Mouse (Mus musculus): Measurements from ENCODE around the gene Gtf2a1l. TPM values are rescaled to one million over a fixed set of nuclear protein-coding genes. Genes with fewer than 3 reads are reported as not detected.

Gene Gtf2a1l
- polyA plus RNA-seq, 1 experiment from 2014 or later, result 0.31 TPM

- no peaks in the 10 kb centered on the region for H3K9me3 ChIP-seq (ENCODE audit: control insufficient read depth, low read length)
- H3K27ac ChIP-seq (ENCODE audit: low read depth, low read length), result no peak overlapping the region
- no peak for DNase-seq (ENCODE audit: low spot score)
- H3K36me3 ChIP-seq (ENCODE audit: control insufficient read depth, insufficient read depth, low read length), result no peaks in the 10 kb centered on the region
- H3K4me3 ChIP-seq (ENCODE audit: low read depth, low read length), result no peak overlapping the region
- no peaks in the 10 kb centered on the region for H3K4me1 ChIP-seq (ENCODE audit: control insufficient read depth, insufficient read depth, low read length)
- no peak overlapping the region for H3K4me2 ChIP-seq (ENCODE audit: low read depth)
- WGBS, result 70% methylated on average over 4 of the region's 4 CpGs
- H3K27me3 ChIP-seq (ENCODE audit: control insufficient read depth, insufficient read depth, low read length), result no peaks in the 10 kb centered on the region
- H3K9ac ChIP-seq (ENCODE audit: low read length), result no peak overlapping the region
- ATAC-seq (ENCODE audit: insufficient read depth, low FRiP score, low TSS enrichment), result no peak
These were observed 2.3 kb downstream of the Gtf2a1l start for GRCm38 (mm10) chr17:88670800-88671199.

- ATAC-seq (ENCODE audit: insufficient read depth, low FRiP score, low TSS enrichment) (no peak), DNase-seq (ENCODE audit: low spot score) (no peak)
- Histone ChIP-seq H3K9me3 (ENCODE audit: control insufficient read depth, low read length) (no peaks in the 10 kb centered on the region), H3K4me1 (ENCODE audit: control insufficient read depth, insufficient read depth, low read length) (no peaks in the 10 kb centered on the region), H3K27ac (ENCODE audit: low read depth, low read length) (no peak overlapping the region), H3K27me3 (ENCODE audit: control insufficient read depth, insufficient read depth, low read length) (no peaks in the 10 kb centered on the region), H3K9ac (ENCODE audit: low read length) (no peak overlapping the region), H3K36me3 (ENCODE audit: control insufficient read depth, insufficient read depth, low read length) (no peaks in the 10 kb centered on the region), H3K4me3 (ENCODE audit: low read depth, low read length) (no peak overlapping the region), H3K4me2 (ENCODE audit: low read depth) (no peak overlapping the region)
- 92% methylated on average over 23 of the region's 23 CpGs for WGBS
These were observed 7.2 kb downstream of the Gtf2a1l start for GRCm38 (mm10) chr17:88675310-88676309.

- H3K4me1 ChIP-seq (ENCODE audit: control insufficient read depth, insufficient read depth, low read length), result no peaks in the 10 kb centered on the region
- H3K27me3 ChIP-seq (ENCODE audit: control insufficient read depth, insufficient read depth, low read length), result no peaks in the 10 kb centered on the region
- ATAC-seq (ENCODE audit: insufficient read depth, low FRiP score, low TSS enrichment) (no peak), DNase-seq (ENCODE audit: low spot score) (no peak)
- WGBS, result 88% methylated on average over 11 of the region's 11 CpGs
- no peak overlapping the region for H3K9ac ChIP-seq (ENCODE audit: low read length)
- H3K36me3 ChIP-seq (ENCODE audit: control insufficient read depth, insufficient read depth, low read length), result no peaks in the 10 kb centered on the region
- no peaks in the 10 kb centered on the region for H3K9me3 ChIP-seq (ENCODE audit: control insufficient read depth, low read length)
- H3K27ac ChIP-seq (ENCODE audit: low read depth, low read length), result no peak overlapping the region
- H3K4me3 ChIP-seq (ENCODE audit: low read depth, low read length), result no peak overlapping the region
- no peak overlapping the region for H3K4me2 ChIP-seq (ENCODE audit: low read depth)
These were observed 19.8 kb downstream of the Gtf2a1l start for GRCm38 (mm10) chr17:88688226-88688625.

GRCm38 (mm10) chr17:88696656-88697333 is 28.3 kb downstream of the Gtf2a1l start:
- Histone ChIP-seq H3K9me3 (ENCODE audit: control insufficient read depth, low read length) (no peaks in the 10 kb centered on the region), H3K4me2 (ENCODE audit: low read depth) (no peak overlapping the region), H3K4me1 (ENCODE audit: control insufficient read depth, insufficient read depth, low read length) (no peaks in the 10 kb centered on the region), H3K36me3 (ENCODE audit: control insufficient read depth, insufficient read depth, low read length) (no peaks in the 10 kb centered on the region), H3K4me3 (ENCODE audit: low read depth, low read length) (no peak overlapping the region), H3K27me3 (ENCODE audit: control insufficient read depth, insufficient read depth, low read length) (no peaks in the 10 kb centered on the region), H3K27ac (ENCODE audit: low read depth, low read length) (no peak overlapping the region), H3K9ac (ENCODE audit: low read length) (no peak overlapping the region)
- DNase-seq (ENCODE audit: low spot score), result no peak
- WGBS, result 61% methylated on average over 9 of the region's 9 CpGs
- no peak for ATAC-seq (ENCODE audit: insufficient read depth, low FRiP score, low TSS enrichment)

GRCm38 (mm10) chr17:88700901-88701300 is 32.4 kb downstream of the Gtf2a1l start:
- ATAC-seq (ENCODE audit: insufficient read depth, low FRiP score, low TSS enrichment), result no peak
- Histone ChIP-seq H3K36me3 (ENCODE audit: control insufficient read depth, insufficient read depth, low read length) (no peaks in the 10 kb centered on the region), H3K27me3 (ENCODE audit: control insufficient read depth, insufficient read depth, low read length) (no peaks in the 10 kb centered on the region), H3K4me1 (ENCODE audit: control insufficient read depth, insufficient read depth, low read length) (no peaks in the 10 kb centered on the region), H3K4me2 (ENCODE audit: low read depth) (no peak overlapping the region), H3K9me3 (ENCODE audit: control insufficient read depth, low read length) (no peaks in the 10 kb centered on the region), H3K9ac (ENCODE audit: low read length) (no peak overlapping the region), H3K27ac (ENCODE audit: low read depth, low read length) (no peak overlapping the region), H3K4me3 (ENCODE audit: low read depth, low read length) (no peak overlapping the region)
- no peak for DNase-seq (ENCODE audit: low spot score)

GRCm38 (mm10) chr17:88702345-88702744 is 33.9 kb downstream of the Gtf2a1l start:
- H3K4me3 ChIP-seq (ENCODE audit: low read depth, low read length), result no peak overlapping the region
- 38% methylated on average over 6 of the region's 6 CpGs for WGBS
- H3K36me3 ChIP-seq (ENCODE audit: control insufficient read depth, insufficient read depth, low read length), result no peaks in the 10 kb centered on the region
- no peaks in the 10 kb centered on the region for H3K27me3 ChIP-seq (ENCODE audit: control insufficient read depth, insufficient read depth, low read length)
- H3K9ac ChIP-seq (ENCODE audit: low read length), result no peak overlapping the region
- no peak overlapping the region for H3K27ac ChIP-seq (ENCODE audit: low read depth, low read length)
- H3K4me1 ChIP-seq (ENCODE audit: control insufficient read depth, insufficient read depth, low read length), result no peaks in the 10 kb centered on the region
- H3K9me3 ChIP-seq (ENCODE audit: control insufficient read depth, low read length), result no peaks in the 10 kb centered on the region
- H3K4me2 ChIP-seq (ENCODE audit: low read depth), result no peak overlapping the region
- DNase-seq (ENCODE audit: low spot score) (no peak), ATAC-seq (ENCODE audit: insufficient read depth, low FRiP score, low TSS enrichment) (no peak)

- ATAC-seq (ENCODE audit: insufficient read depth, low FRiP score, low TSS enrichment), result no peak
- H3K27ac ChIP-seq (ENCODE audit: low read depth, low read length), result no peak overlapping the region
- 46% methylated on average over 4 of the region's 4 CpGs for WGBS
These were observed 34.7 kb downstream of the Gtf2a1l start for GRCm38 (mm10) chr17:88703112-88703511.

GRCm38 (mm10) chr17:88706231-88706649 is 37.8 kb downstream of the Gtf2a1l start:
- no peaks in the 10 kb centered on the region for H3K4me1 ChIP-seq (ENCODE audit: control insufficient read depth, insufficient read depth, low read length)
- H3K9me3 ChIP-seq (ENCODE audit: control insufficient read depth, low read length), result no peaks in the 10 kb centered on the region
- H3K27ac ChIP-seq (ENCODE audit: low read depth, low read length), result no peak overlapping the region
- H3K4me2 ChIP-seq (ENCODE audit: low read depth), result no peak overlapping the region
- DNase-seq (ENCODE audit: low spot score), result peak; percentile 21
- no peaks in the 10 kb centered on the region for H3K27me3 ChIP-seq (ENCODE audit: control insufficient read depth, insufficient read depth, low read length)
- H3K36me3 ChIP-seq (ENCODE audit: control insufficient read depth, insufficient read depth, low read length), result no peaks in the 10 kb centered on the region
- H3K4me3 ChIP-seq (ENCODE audit: low read depth, low read length), result no peak overlapping the region
- peak; percentile 60 for ATAC-seq (ENCODE audit: insufficient read depth, low FRiP score, low TSS enrichment)
- no peak overlapping the region for H3K9ac ChIP-seq (ENCODE audit: low read length)
- WGBS, result 32% methylated on average over 8 of the region's 8 CpGs

More at GRCm38 (mm10) chr17:88703112-88703511, 34.7 kb downstream of the Gtf2a1l start:
- Histone ChIP-seq H3K4me3 (ENCODE audit: low read depth, low read length) (no peak overlapping the region), H3K9me3 (ENCODE audit: control insufficient read depth, low read length) (no peaks in the 10 kb centered on the region), H3K4me2 (ENCODE audit: low read depth) (no peak overlapping the region), H3K36me3 (ENCODE audit: control insufficient read depth, insufficient read depth, low read length) (no peaks in the 10 kb centered on the region), H3K4me1 (ENCODE audit: control insufficient read depth, insufficient read depth, low read length) (no peaks in the 10 kb centered on the region), H3K9ac (ENCODE audit: low read length) (no peak overlapping the region), H3K27me3 (ENCODE audit: control insufficient read depth, insufficient read depth, low read length) (no peaks in the 10 kb centered on the region)
- no peak for DNase-seq (ENCODE audit: low spot score)
